Comparison of ENCODE assay signal across 20 mouse cellular contexts in genomic region chr3:51851596-51851995, GRCm38 (mm10).
DNase-seq lines count a peak whose midpoint lies in the region; ATAC-seq and TF ChIP-seq lines count a peak whose summit lies in the region.
"Had no signal": no experiment of that assay in that cellular context is flagged by ENCODE, and none has a peak within 500 bp of the region (broad histone marks: within the 10 kb centered on the region; RNA-seq: fewer than 3 reads in every experiment).

No protein-coding gene starts in this region.

- H3K79me2 ChIP-seq in CH12.LX (replicated peaks; ENCODE audit: control insufficient read depth, extremely low read depth, insufficient read depth, poor library complexity, severe bottlenecking), result no peaks in the 10 kb centered on the region

- H3K4me2 ChIP-seq in heart, embryonic 12.5 days, result peak overlapping the region; percentile 47; the same call in 1 of the 2 replicates
- no peak overlapping the region for H3K4me2 ChIP-seq in kidney, postnatal 0 days (ENCODE audit: low read length)
- H3K4me2 ChIP-seq in CH12.LX (ENCODE audit: insufficient read depth, low read depth, poor library complexity, severe bottlenecking), result no peak overlapping the region
- H3K4me2 ChIP-seq: embryonic facial prominence, embryonic 12.5 days; hindbrain, embryonic 15.5 days; limb, embryonic 13.5 days; liver, embryonic 13.5 days; lung, embryonic 15.5 days; midbrain, embryonic 13.5 days; neural tube, embryonic 15.5 days had no signal

- peaks cover 20% of the 10 kb centered on the region for H3K4me1 ChIP-seq in heart, embryonic 12.5 days (replicated peaks)
- no peaks in the 10 kb centered on the region for H3K4me1 ChIP-seq in kidney, postnatal 0 days (replicated peaks; ENCODE audit: insufficient read depth, low read length)
- peaks cover 0 to 3% of the 10 kb centered on the region in 2 experiments; a peak in 1 of 4 replicates for H3K4me1 ChIP-seq in CH12.LX (ENCODE audit: control insufficient read depth in 1 of 2, insufficient read depth in 2 of 2)
- H3K4me1 ChIP-seq: embryonic facial prominence, embryonic 12.5 days had no signal

- DNase-seq in heart, postnatal 36 days, result no peak
- DNase-seq in kidney, postnatal 0 days (ENCODE audit: low spot score), result no peak
- no peak for DNase-seq in kidney, postnatal 25 days
- no peak for DNase-seq in CH12.LX (ENCODE audit: extremely low read depth)
- peak; percentile 50 for DNase-seq in brain, embryonic 14.5 days (ENCODE audit: low read depth)
- DNase-seq in cerebellum, postnatal 14 days, result no peak
- DNase-seq in left cerebral cortex, adult 11 months (ENCODE audit: low spot score), result no peak
- DNase-seq: adrenal gland, adult 8-10 months; cerebellum, postnatal 10 days; heart, postnatal 14 days; liver, embryonic 13.5 days had no signal

- no peak for TF ChIP-seq POLR2A in CH12.LX (IDR thresholded peaks at IDR 0.05; ENCODE audit: low read depth, low read length)
- TF ChIP-seq POLR2A in brain, embryonic 14.5 days (IDR thresholded peaks at IDR 0.05; ENCODE audit: borderline replicate concordance, extremely low read depth, insufficient read depth, insufficient read length, poor library complexity, severe bottlenecking), result no peak

- intact Hi-C loops in heart, postnatal 36 days (cut with DNase I), result no loop called here

- H3K36me3 ChIP-seq in heart, embryonic 12.5 days, result 0 out of 2 replicates have a peak, but pooled peaks cover 12% of the 10 kb centered on the region
- 0 out of 2 replicates have a peak, but pooled peaks cover 6% of the 10 kb centered on the region for H3K36me3 ChIP-seq in kidney, postnatal 0 days (ENCODE audit: insufficient read depth, low read length)
- peaks cover 0 to 7% of the 10 kb centered on the region in 2 experiments for H3K36me3 ChIP-seq in CH12.LX (replicated peaks in 1 of 2; ENCODE audit: control insufficient read depth in 1 of 2, insufficient read depth in 1 of 2, low read length in 1 of 2)
- H3K36me3 ChIP-seq: hindbrain, embryonic 15.5 days; liver, embryonic 13.5 days; neural tube, embryonic 15.5 days had no signal

- WGBS in heart, embryonic 12.5 days, result 66% methylated on average over 7 of the region's 7 CpGs
- 65% methylated on average over 7 of the region's 7 CpGs for WGBS in kidney, postnatal 0 days

- no peak for TF ChIP-seq EP300 in CH12.LX (IDR thresholded peaks at IDR 0.05; ENCODE audit: low read length)

- H3K4me3 ChIP-seq in heart, embryonic 12.5 days, result no peak overlapping the region
- no peak overlapping the region for H3K4me3 ChIP-seq in kidney, postnatal 0 days (replicated peaks; ENCODE audit: low read depth, low read length)
- no peak overlapping the region for H3K4me3 ChIP-seq in CH12.LX (replicated peaks in 1 of 3; ENCODE audit: low read depth in 2 of 3, low read length in 2 of 3, poor library complexity in 1 of 3)
- H3K4me3 ChIP-seq: embryonic facial prominence, embryonic 12.5 days; hindbrain, embryonic 15.5 days; limb, embryonic 13.5 days; liver, embryonic 13.5 days; lung, embryonic 15.5 days; midbrain, embryonic 13.5 days; neural tube, embryonic 15.5 days had no signal

- H3K27me3 ChIP-seq in heart, embryonic 12.5 days (replicated peaks), result no peaks in the 10 kb centered on the region
- no peaks in the 10 kb centered on the region for H3K27me3 ChIP-seq in kidney, postnatal 0 days (ENCODE audit: insufficient read depth, low read length)
- no peaks in the 10 kb centered on the region for H3K27me3 ChIP-seq in CH12.LX (replicated peaks)
- H3K27me3 ChIP-seq: embryonic facial prominence, embryonic 12.5 days; hindbrain, embryonic 15.5 days; limb, embryonic 13.5 days; liver, embryonic 13.5 days; lung, embryonic 15.5 days; midbrain, embryonic 13.5 days; neural tube, embryonic 15.5 days had no signal

- dilution Hi-C loops in CH12.LX (cut with MboI; ENCODE audit: extremely low pct_ligation_motif_present, extremely low pct_unique_long_range_greater_than_20kb, low sequenced_read_pairs), result no loop called here

- no peak overlapping the region for H3K27ac ChIP-seq in heart, embryonic 12.5 days (ENCODE audit: poor library complexity, severe bottlenecking)
- H3K27ac ChIP-seq in kidney, postnatal 0 days, result no peak overlapping the region
- H3K27ac ChIP-seq in CH12.LX (ENCODE audit: insufficient read depth, low read depth), result no peak overlapping the region
- H3K27ac ChIP-seq: embryonic facial prominence, embryonic 12.5 days; hindbrain, embryonic 15.5 days; limb, embryonic 13.5 days; liver, embryonic 13.5 days; lung, embryonic 15.5 days; midbrain, embryonic 13.5 days; neural tube, embryonic 15.5 days had no signal

- H3K9ac ChIP-seq in heart, embryonic 12.5 days, result no peak overlapping the region
- no peak overlapping the region for H3K9ac ChIP-seq in kidney, postnatal 0 days (ENCODE audit: low read depth, low read length)
- no peak overlapping the region for H3K9ac ChIP-seq in CH12.LX (ENCODE audit: insufficient read depth, low read depth)
- H3K9ac ChIP-seq: embryonic facial prominence, embryonic 12.5 days; hindbrain, embryonic 15.5 days; limb, embryonic 13.5 days; liver, embryonic 13.5 days; lung, embryonic 15.5 days; midbrain, embryonic 13.5 days; neural tube, embryonic 15.5 days had no signal

- in situ Hi-C loops in CH12.LX (cut with MboI; ENCODE audit: low pct_ligation_motif_present, low pct_unique_long_range_greater_than_20kb, low sequenced_read_pairs), result no loop called here

- TF ChIP-seq CTCF in kidney, postnatal 0 days (IDR thresholded peaks at IDR 0.05; ENCODE audit: low read depth), result peak; percentile 13; the same call in 1 of the 2 replicates
- TF ChIP-seq CTCF in CH12.LX (conservative IDR thresholded peaks at IDR 0.05 in 1 of 2, IDR thresholded peaks at IDR 0.05 in 1 of 2; ENCODE audit: low read depth in 2 of 2, low read length in 2 of 2), result no peak
- TF ChIP-seq CTCF in brain, embryonic 14.5 days (IDR thresholded peaks at IDR 0.05; ENCODE audit: borderline replicate concordance, extremely low read depth, insufficient read depth, insufficient read length), result no peak

- TF ChIP-seq RAD21 in CH12.LX (IDR thresholded peaks at IDR 0.05; ENCODE audit: low read depth, low read length), result no peak

- H3K9me3 ChIP-seq in heart, embryonic 12.5 days (replicated peaks), result no peaks in the 10 kb centered on the region
- no peaks in the 10 kb centered on the region for H3K9me3 ChIP-seq in kidney, postnatal 0 days (replicated peaks; ENCODE audit: low read length)
- no peaks in the 10 kb centered on the region for H3K9me3 ChIP-seq in CH12.LX (replicated peaks; ENCODE audit: low read length)
- H3K9me3 ChIP-seq: embryonic facial prominence, embryonic 12.5 days; hindbrain, embryonic 15.5 days; liver, embryonic 13.5 days; lung, embryonic 15.5 days; midbrain, embryonic 13.5 days; neural tube, embryonic 15.5 days had no signal

- ATAC-seq in heart, embryonic 12.5 days (ENCODE audit: insufficient number of reproducible peaks, low FRiP score), result no peak
- no peak for ATAC-seq in kidney, postnatal 0 days (replicated peaks; ENCODE audit: low FRiP score, low read depth)
- ATAC-seq: forebrain, embryonic 16.5 days; intestine, embryonic 16.5 days; midbrain, embryonic 13.5 days had no signal

TF ChIP-seq in CH12.LX, 34 proteins besides CTCF, POLR2A, EP300 and RAD21:
- TF ChIP-seq SMC3 (IDR thresholded peaks at IDR 0.05; ENCODE audit: low read depth, low read length) (0 out of 2 replicates have a peak, but pooled peaks have one; percentile 5), MAZ (IDR thresholded peaks at IDR 0.05; ENCODE audit: low read depth, low read length) (no peak)
